Mouse (Mus musculus) left cerebral cortex, adult 6 months (tissue): ENCODE results near the gene Duxbl1. TPM values are rescaled to one million over a fixed set of nuclear protein-coding genes. Genes with fewer than 3 reads are reported as not detected.

Source experiments
- long read RNA-seq, 2 experiments: library from polyadenylated mRNA; unstranded; transcript quantifications; one replicate each; pipeline ENCODE4 v2.0.0; 2019 to 2020
- polyA plus RNA-seq: library from polyadenylated mRNA; unstranded; fragments of <200 nt; fragmentation: Nextera tagmentation; gene quantifications from 2 replicates; pipeline ENCODE4 v1.2.3, GENCODE M21; 2021

Gene Duxbl1
- polyA plus RNA-seq, result 0.25 and 0.36 TPM in 2 replicates
- long read RNA-seq, experiment 1, partial matches to known transcripts, result 0 of 1 reads
- long read RNA-seq, experiment 1, other reads (novel, unspliced or antisense), result 1 of 1 reads
- long read RNA-seq, experiment 2, partial matches to known transcripts, result 0 of 1 reads
- long read RNA-seq, experiment 2, other reads (novel, unspliced or antisense), result 1 of 1 reads

GRCm38 (mm10) chr14:25978371-25979241, at the start of gene Duxbl1:
Duxbl1 (plus strand) TSS chr14:25978577.

GRCm38 (mm10) chr14:25938004-25938403, 40.4 kb upstream of the Duxbl1 start, which contains the start of gene Cphx1:
Cphx1 (plus strand) TSS chr14:25938304.

Other genes with a start within 250 kb of the Duxbl1 start
- gene Zcchc24, start 209.5 kb upstream of the Duxbl1 start, polyA plus RNA-seq, result 11.4 and 16.1 TPM in 2 replicates
- gene Anxa11, start 136.4 kb upstream of the Duxbl1 start, polyA plus RNA-seq, result 4.9 and 16.9 TPM in 2 replicates
- 0.72 and 1.8 TPM in 2 replicates for gene Plac9a, start 75.5 kb upstream of the Duxbl1 start, polyA plus RNA-seq
- 5.0 and 10.0 TPM in 2 replicates for gene Tmem254a, start 50.9 kb upstream of the Duxbl1 start, polyA plus RNA-seq
- gene Cphx1, start 40.3 kb upstream of the Duxbl1 start, polyA plus RNA-seq, result not detected in 2 replicates
- 33.2 and 42.7 TPM in 2 replicates for gene Gm9780, start 64.1 kb downstream of the Duxbl1 start, polyA plus RNA-seq
- gene Tmem254c, start 88.8 kb downstream of the Duxbl1 start, polyA plus RNA-seq, result 22.3 and 40.9 TPM in 2 replicates
- gene Cphx2, start 102.9 kb downstream of the Duxbl1 start, polyA plus RNA-seq, result not detected in 2 replicates
- gene Cphx3, start 103.7 kb downstream of the Duxbl1 start, polyA plus RNA-seq, result not detected in 2 replicates
- gene Duxbl2, start 139.8 kb downstream of the Duxbl1 start, polyA plus RNA-seq, result 0.08 and 0.28 TPM in 2 replicates
- 48.8 and 55.9 TPM in 2 replicates for gene Plac9b, start 203.9 kb downstream of the Duxbl1 start, polyA plus RNA-seq
- gene Tmem254b, start 228.5 kb downstream of the Duxbl1 start, polyA plus RNA-seq, result 40.6 and 60.0 TPM in 2 replicates